Mouse (Mus musculus) hindbrain, embryonic 14.5 days (tissue): ENCODE results near the gene Tas1r1. TPM values are rescaled to one million over a fixed set of nuclear protein-coding genes. Genes with fewer than 3 reads are reported as not detected.

Source experiments
- ATAC-seq: fragments of 200-750 bp; cut with Nextera tagmentation; 2 replicates; pipeline ENCODE4 v1.8.0; 2017; ENCODE audit warnings: moderate number of reproducible peaks, mild to moderate bottlenecking, moderate TSS enrichment, moderate library complexity; ENCODE audit not compliant: low FRiP score
- DNase-seq: peaks from one replicate; pipeline ENCODE4 v3.0.0-alpha.2; 2015; ENCODE audit warnings: low spot score
- H3K27ac ChIP-seq: fragments of 300-500 bp; sonication (generic); 2 replicates; pipeline ENCODE4 v1.5.1; 2014; ENCODE audit warnings: mild to moderate bottlenecking, moderate library complexity
- H3K27me3 ChIP-seq: fragments of 300-500 bp; sonication (generic); 2 replicates; pipeline ENCODE4 v1.6.1; 2014; ENCODE audit warnings: mild to moderate bottlenecking, low read length, mixed read lengths; ENCODE audit not compliant: control insufficient read depth, insufficient read depth
- H3K36me3 ChIP-seq: fragments of 300-500 bp; sonication (generic); replicated peaks from 2 replicates; pipeline ENCODE4 v1.6.1; 2014; ENCODE audit not compliant: control insufficient read depth, insufficient read depth
- H3K4me1 ChIP-seq: fragments of 300-500 bp; sonication (generic); replicated peaks from 2 replicates; pipeline ENCODE4 v1.6.1; 2014; ENCODE audit warnings: antibody characterized with exemption, low read length, mixed read lengths; ENCODE audit not compliant: control insufficient read depth, insufficient read depth
- H3K4me2 ChIP-seq: fragments of 300-500 bp; sonication (generic); replicated peaks from 2 replicates; pipeline ENCODE4 v1.6.1; 2014; ENCODE audit warnings: mild to moderate bottlenecking, moderate library complexity
- H3K4me3 ChIP-seq: fragments of 300-500 bp; sonication (generic); replicated peaks from 2 replicates; pipeline ENCODE4 v1.5.1; 2014; ENCODE audit warnings: mild to moderate bottlenecking, low read length
- H3K9ac ChIP-seq: fragments of 300-500 bp; sonication (generic); 2 replicates; pipeline ENCODE4 v1.6.1; 2014
- H3K9me3 ChIP-seq: fragments of 300-500 bp; sonication (generic); 2 replicates; pipeline ENCODE4 v1.6.1; 2016; ENCODE audit warnings: low read length; ENCODE audit not compliant: control insufficient read depth
- WGBS: fragments of 180-500 bp; shearing (Covaris S2); extraction: QIAGEN DNeasy Blood & Tissue Kit; methylation state at CpG from one replicate; pipeline ENCODE4 v1.1.7; 2014; 5-methylcytosine and 5-hydroxymethylcytosine counted together
- polyA plus RNA-seq: library from polyadenylated mRNA; unstranded; fragments of >200 nt; fragmentation: Nextera tagmentation; extraction: Ambion mirVana; gene quantifications from 2 replicates; pipeline ENCODE4 v1.2.1, GENCODE M21; 2014

Gene Tas1r1
- polyA plus RNA-seq, 1 experiment from 2014 or later = 1.0 TPM

DNA sequence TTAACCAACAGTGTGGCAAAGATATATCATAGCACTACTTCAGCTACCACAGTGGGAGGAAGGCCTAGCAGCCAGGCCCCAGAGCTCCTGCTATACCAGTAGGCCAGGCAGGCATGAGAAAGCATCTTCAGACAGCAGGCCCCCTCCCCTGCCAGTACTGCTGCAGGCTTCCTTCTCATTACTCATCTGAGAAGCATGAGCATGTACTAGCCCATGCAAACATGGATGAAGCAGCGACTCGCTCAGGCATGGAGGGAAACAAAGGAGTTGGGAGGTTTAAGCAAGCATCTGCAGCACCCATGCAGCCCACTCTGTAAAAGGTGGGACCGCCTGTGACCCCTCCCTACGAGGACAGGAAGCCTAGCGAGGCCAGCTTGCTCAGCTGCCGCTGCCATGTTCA, 19.3 kb downstream of the Tas1r1 start:
- Histone ChIP-seq H3K4me3 (no peak overlapping the region), H3K9me3 (no peaks in the 10 kb centered on the region), H3K4me1 (no peaks in the 10 kb centered on the region), H3K27ac (no peak overlapping the region), H3K36me3 (peaks cover 63% of the 10 kb centered on the region), H3K9ac (no peak overlapping the region), H3K27me3 (no peaks in the 10 kb centered on the region), H3K4me2 (no peak overlapping the region)
- 91% methylated on average over 6 of the region's 6 CpGs for WGBS
- DNase-seq (no peak), ATAC-seq (no peak)

DNA sequence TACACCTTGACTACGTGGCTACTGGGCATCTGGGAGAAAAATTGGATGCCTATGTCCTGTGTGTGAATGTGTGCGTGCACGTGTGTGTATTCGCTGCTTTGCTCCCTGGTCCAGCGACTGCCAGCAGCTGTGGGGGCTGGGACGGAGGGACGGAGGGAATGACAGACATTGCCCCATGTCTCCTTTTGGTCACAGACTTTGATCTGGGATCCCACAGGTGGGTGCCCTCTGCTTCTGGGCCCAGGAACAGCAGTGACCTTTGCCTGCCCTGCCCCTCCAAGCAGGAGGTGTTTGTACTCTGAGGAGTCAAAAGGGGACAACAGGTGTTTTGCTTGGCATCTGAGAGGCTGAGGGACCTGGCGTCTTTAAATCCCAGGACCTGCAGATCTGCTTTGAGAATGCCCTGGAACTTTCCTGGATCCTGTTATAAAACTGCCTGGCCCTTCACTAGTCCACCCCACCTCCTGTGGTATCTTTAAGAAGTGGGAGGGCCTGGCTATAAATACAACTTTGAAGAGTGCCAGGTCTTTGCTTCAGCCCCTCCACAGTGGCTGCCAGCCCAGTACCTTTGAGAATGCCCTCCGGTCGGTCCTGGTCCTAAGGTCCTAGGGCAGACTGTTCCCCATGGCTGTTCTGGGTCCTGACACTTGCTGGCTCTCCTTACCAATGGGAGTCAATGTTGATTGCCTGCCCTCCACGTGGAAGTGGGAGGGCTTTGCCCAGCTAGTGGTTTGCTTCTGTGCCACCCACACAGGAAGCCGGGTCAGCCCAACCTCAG, 25.1 kb downstream of the Tas1r1 start:
- no peak overlapping the region for H3K4me2 ChIP-seq
- H3K4me1 ChIP-seq = peaks cover 24% of the 10 kb centered on the region
- no peak overlapping the region for H3K9ac ChIP-seq
- H3K27ac ChIP-seq = no peak overlapping the region
- H3K27me3 ChIP-seq = peaks cover 17% of the 10 kb centered on the region
- WGBS = 88% methylated on average over 12 of the region's 12 CpGs
- H3K4me3 ChIP-seq = no peak overlapping the region
- DNase-seq = no peak
- ATAC-seq = no peak
- H3K36me3 ChIP-seq = peaks cover 17% of the 10 kb centered on the region
- no peaks in the 10 kb centered on the region for H3K9me3 ChIP-seq

DNA sequence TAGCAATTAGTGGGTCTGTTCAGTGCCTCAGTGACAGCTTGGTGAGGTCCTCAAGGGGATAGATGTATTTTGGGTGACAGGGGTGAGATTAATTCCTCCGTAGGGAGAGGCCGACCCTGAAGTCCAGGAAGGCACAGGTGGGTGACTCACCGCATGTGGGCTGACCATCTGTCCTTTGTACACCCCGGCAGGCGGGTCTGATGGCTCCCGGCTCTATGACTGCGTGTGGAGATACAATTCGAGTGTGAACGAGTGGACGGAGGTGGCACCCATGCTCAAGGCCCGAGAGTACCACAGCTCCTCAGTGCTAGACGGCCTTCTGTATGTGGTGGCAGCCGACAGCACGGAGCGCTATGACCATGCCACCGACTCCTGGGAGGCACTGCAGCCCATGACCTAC, 26.3 kb downstream of the Tas1r1 start:
- no peak for ATAC-seq
- Histone ChIP-seq H3K36me3 (peaks cover 17% of the 10 kb centered on the region), H3K4me1 (peaks cover 29% of the 10 kb centered on the region), H3K4me2 (no peak overlapping the region), H3K9ac (no peak overlapping the region), H3K9me3 (no peaks in the 10 kb centered on the region), H3K27ac (no peak overlapping the region), H3K27me3 (peaks cover 27% of the 10 kb centered on the region), H3K4me3 (no peak overlapping the region)
- no peak for DNase-seq
- WGBS = 92% methylated on average over 16 of the region's 16 CpGs

DNA sequence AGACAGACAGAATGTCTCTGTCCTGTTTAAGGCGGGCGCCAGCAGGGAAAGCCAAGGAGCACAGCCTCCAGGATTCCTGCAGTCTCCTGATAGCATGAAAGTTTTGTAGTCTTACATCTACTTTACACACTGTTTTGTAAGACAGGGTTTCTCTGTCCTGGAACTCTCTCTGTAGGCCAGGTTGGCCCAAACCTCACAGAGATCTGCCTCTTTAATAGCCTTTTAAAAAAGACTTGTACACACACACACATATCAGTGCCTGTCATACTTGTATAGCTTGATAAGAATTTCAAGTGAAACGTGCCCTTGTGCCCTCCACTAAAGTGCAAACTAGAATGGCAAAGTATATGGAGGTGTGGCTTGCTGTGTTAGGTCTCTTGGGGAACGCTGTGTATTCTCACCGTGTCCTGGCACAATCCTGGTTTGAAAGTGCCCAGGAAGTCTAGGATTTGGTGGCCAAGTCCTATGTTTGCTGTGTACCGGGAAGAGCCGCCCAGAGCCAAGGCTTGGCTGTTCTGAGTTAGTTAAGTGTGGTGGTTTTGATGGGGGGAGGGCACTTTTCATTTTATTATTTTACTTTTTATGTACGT, 27.1 kb downstream of the Tas1r1 start:
- Histone ChIP-seq H3K9ac (no peak overlapping the region), H3K27ac (no peak overlapping the region)
- WGBS = 81% methylated on average over 8 of the region's 8 CpGs

DNA sequence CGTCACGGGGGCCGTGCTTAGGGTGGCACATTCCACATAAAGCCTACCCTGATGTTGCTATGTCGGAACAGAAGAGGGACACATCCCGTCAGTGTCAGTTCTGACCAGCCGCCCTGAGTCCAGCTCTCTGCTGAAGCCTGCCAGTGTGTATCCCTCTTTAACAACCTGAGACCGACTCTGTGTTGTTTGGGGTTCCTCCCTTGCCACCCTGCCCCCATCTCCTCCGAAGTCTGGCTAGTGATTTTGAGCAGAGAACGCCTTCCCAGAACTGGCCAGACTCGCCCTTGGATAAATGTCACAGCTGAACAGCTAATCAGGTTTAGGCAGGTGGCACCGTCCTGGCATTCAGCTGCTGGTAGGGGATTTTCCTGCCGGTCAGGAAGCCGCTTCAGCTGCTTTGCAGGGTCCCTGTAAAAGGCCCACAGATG, 27.6 kb downstream of the Tas1r1 start:
- H3K27me3 ChIP-seq = peaks cover 37% of the 10 kb centered on the region
- 9% methylated on average over 13 of the region's 13 CpGs for WGBS
- peak overlapping the region; percentile 100 for H3K4me2 ChIP-seq
- peak overlapping the region; percentile 67; the same call in 1 of the 2 replicates for H3K9ac ChIP-seq
- H3K36me3 ChIP-seq = peaks cover 10% of the 10 kb centered on the region
- H3K4me1 ChIP-seq = peaks cover 29% of the 10 kb centered on the region
- DNase-seq (no peak), ATAC-seq (no peak)
- peak overlapping the region; percentile 65 for H3K4me3 ChIP-seq
- H3K9me3 ChIP-seq = no peaks in the 10 kb centered on the region
- no peak overlapping the region for H3K27ac ChIP-seq

More for the DNA sequence above, 27.1 kb downstream of the Tas1r1 start:
- DNase-seq (no peak), ATAC-seq (no peak)
- peaks cover 29% of the 10 kb centered on the region for H3K4me1 ChIP-seq
- H3K9me3 ChIP-seq = no peaks in the 10 kb centered on the region
- H3K36me3 ChIP-seq = peaks cover 13% of the 10 kb centered on the region
- H3K27me3 ChIP-seq = peaks cover 36% of the 10 kb centered on the region
- peak overlapping the region; percentile 65 for H3K4me3 ChIP-seq
- peak overlapping the region; percentile 100 for H3K4me2 ChIP-seq

DNA sequence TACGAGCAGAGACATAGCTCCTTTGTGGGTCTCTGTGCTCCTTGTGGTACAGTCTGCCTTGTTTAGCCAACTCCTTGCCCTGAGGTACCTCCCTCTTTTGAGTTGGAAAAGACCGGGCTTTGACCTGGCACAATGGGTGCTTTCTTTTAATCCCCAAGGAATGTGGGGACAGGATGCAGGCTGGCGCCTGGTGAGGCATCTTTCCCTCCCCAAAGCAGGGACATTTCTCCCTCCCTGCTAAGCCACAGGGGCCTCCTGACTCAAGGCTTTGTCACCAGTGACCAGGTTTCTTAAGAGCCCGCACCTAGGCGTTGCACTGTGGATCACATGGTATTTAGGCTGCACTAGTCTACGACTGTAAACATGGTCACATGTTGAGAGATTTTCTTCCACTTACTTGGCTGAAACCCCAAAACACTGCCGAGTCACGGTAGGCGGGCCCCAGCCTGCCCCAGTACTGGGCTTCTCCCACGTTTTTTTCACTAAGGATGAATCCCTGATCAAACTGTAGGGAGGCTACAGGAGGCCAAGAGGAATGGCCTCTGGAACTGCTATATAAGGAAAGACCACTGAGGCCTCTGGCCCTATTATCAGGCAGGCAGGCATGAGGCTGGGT, 28.2 kb downstream of the Tas1r1 start:
- Histone ChIP-seq H3K36me3 (peaks cover 5% of the 10 kb centered on the region), H3K27ac (no peak overlapping the region), H3K4me3 (peak overlapping the region; percentile 65), H3K9ac (peak overlapping the region; percentile 67), H3K27me3 (peaks cover 37% of the 10 kb centered on the region), H3K4me1 (peaks cover 29% of the 10 kb centered on the region), H3K9me3 (no peaks in the 10 kb centered on the region), H3K4me2 (peak overlapping the region; percentile 100)
- DNase-seq (no peak), ATAC-seq (no peak)
- WGBS = 3% methylated on average over 10 of the region's 10 CpGs

DNA sequence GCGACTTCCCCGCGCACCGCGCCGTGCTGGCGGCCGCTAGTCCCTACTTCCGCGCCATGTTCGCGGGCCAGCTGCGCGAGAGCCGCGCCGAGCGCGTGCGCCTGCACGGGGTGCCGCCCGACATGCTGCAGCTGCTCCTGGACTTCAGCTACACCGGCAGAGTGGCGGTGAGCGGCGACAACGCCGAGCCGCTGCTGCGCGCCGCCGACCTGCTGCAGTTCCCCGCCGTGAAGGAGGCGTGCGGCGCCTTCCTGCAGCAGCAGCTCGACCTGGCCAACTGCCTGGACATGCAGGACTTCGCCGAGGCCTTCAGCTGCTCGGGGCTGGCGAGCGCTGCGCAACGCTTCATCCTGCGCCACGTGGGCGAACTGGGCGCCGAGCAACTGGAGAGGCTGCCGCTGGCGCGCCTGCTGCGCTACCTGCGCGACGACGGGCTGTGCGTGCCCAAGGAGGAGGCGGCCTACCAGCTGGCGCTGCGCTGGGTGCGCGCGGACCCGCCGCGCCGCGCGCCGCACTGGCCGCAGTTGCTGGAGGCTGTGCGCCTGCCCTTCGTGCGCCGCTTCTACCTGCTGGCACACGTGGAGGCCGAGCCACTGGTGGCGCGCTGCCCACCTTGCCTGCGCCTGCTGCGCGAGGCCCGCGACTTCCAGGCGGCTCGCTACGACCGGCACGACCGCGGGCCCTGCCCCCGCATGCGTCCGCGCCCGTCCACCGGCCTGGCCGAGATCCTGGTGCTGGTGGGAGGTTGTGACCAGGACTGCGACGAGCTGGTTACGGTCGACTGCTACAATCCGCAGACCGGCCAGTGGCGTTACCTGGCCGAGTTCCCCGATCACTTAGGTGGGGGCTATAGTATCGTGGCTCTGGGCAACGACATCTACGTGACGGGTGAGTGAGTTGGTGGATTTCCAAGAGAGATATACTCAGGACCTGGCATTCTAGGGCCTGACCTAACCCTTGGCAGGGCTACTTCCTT, 29.0 kb downstream of the Tas1r1 start:
- H3K4me3 ChIP-seq = peak overlapping the region; percentile 65
- H3K4me1 ChIP-seq = peaks cover 29% of the 10 kb centered on the region
- no peaks in the 10 kb centered on the region for H3K9me3 ChIP-seq
- DNase-seq = peak; percentile 46
- under 1% methylated on average over 113 of the region's 115 CpGs for WGBS
- H3K36me3 ChIP-seq = peaks cover 3% of the 10 kb centered on the region; the same call in 1 of the 2 replicates
- peaks cover 37% of the 10 kb centered on the region for H3K27me3 ChIP-seq
- peak overlapping the region; percentile 77 for H3K27ac ChIP-seq
- H3K4me2 ChIP-seq = peak overlapping the region; percentile 100
- peak; percentile 77 for ATAC-seq
- H3K9ac ChIP-seq = peak overlapping the region; percentile 67

DNA sequence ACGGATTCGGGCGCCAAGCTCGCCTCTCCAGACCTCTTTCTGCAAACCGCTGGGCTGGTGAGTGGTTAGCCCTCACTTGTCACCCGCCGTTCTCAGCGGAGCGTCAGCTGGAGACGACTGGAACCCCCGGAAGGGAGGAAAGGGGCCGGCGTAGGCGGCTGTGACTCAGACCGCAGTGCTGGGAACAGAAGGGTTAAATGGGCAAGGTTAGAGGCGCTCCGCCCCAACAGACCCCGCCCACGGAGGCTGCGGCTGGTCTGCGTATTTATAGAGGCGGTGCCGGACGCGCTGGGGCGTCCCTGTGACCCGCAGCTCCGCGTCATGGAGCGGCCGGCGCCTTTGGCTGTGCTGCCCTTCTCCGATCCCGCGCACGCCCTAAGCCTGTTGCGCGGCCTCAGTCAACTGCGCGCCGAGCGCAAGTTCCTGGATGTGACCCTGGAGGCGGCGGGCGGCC, 29.7 kb downstream of the Tas1r1 start, which contains the start of gene Klhl21:
Klhl21 (plus strand) TSS at position 182 of the 454 bp plus-strand sequence.
- WGBS = under 1% methylated on average over 45 of the region's 45 CpGs

More for the DNA sequence above, 29.7 kb downstream of the Tas1r1 start, which contains the start of gene Klhl21:
- peaks cover 29% of the 10 kb centered on the region for H3K4me1 ChIP-seq
- H3K27ac ChIP-seq = peak within 1 kb of the TSS; percentile 77
- peak within 1 kb of the TSS; percentile 65 for H3K4me3 ChIP-seq
- peak; percentile 86 for ATAC-seq
- peaks cover 37% of the 10 kb centered on the region for H3K27me3 ChIP-seq
- H3K9me3 ChIP-seq = no peaks in the 10 kb centered on the region
- H3K36me3 ChIP-seq = no peaks in the 10 kb centered on the region
- peak within 1 kb of the TSS; percentile 100 for H3K4me2 ChIP-seq
- DNase-seq = peak; percentile 85
- H3K9ac ChIP-seq = peak within 1 kb of the TSS; percentile 67
